9 mouse cellular contexts compared by ENCODE assay signal in the genomic region with DNA sequence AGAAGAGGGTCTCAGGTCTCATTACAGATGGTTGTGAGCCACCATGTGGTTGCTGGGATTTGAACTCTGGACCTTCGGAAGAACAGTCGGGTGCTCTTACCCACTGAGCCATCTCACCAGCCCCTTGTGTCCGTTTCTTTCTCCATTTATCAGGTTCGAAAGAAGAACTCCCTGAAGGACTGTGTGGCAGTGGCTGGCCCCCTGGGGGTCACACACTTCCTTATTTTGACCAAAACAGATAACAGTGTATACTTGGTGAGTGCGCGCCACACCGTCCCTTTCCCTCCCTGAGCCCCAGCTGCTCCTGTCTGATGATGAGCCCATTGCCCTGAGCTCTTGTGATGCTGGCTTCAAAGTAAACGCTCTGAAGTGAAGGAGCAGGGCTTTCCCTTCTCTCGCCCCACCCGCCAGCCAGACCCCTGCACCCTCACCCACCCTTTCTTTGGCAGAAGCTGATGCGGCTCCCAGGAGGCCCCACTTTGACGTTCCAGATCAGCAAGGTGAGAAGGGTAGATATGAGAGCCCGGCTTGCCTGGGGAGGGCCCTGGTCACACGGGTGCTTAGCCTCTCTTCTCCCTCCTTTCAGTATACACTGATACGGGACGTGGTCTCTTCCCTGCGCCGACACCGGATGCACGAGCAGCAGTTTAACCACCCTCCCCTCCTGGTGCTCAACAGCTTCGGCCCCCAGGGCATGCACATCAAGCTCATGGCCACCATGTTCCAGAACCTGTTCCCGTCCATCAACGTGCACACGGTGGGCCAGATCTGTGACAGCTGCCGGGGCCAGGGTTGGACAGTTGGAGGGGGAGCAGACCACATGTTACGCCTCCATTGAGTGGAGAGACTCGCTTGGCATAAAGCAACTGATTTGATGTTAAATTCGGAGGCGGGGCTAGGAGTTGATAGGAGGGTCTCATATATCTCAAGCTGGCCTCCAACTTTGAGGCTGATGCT. TPM values are rescaled to one million over a fixed set of nuclear protein-coding genes. Genes with fewer than 3 reads are reported as not detected.
DNase-seq lines count a peak whose midpoint lies in the region; ATAC-seq and TF ChIP-seq lines count a peak whose summit lies in the region.
"Had no signal": no experiment of that assay in that cellular context is flagged by ENCODE, and none has a peak within 500 bp of the region (broad histone marks: within the 10 kb centered on the region; RNA-seq: fewer than 3 reads in every experiment).

No protein-coding gene starts in this region.

- intact Hi-C loops in left cerebral cortex, adult 2 months (cut with DNase I), result no loop called here

- peak overlapping the region; percentile 73 for H3K4me2 ChIP-seq in lung, embryonic 15.5 days
- peak overlapping the region; percentile 85 for H3K4me2 ChIP-seq in embryonic facial prominence, embryonic 12.5 days (replicated peaks)
- peak overlapping the region; percentile 36 for H3K4me2 ChIP-seq in limb, embryonic 11.5 days (ENCODE audit: low read depth, severe bottlenecking)
- H3K4me2 ChIP-seq in neural tube, embryonic 15.5 days, result peak overlapping the region; percentile 84

- no peaks in the 10 kb centered on the region for H3K27me3 ChIP-seq in lung, embryonic 15.5 days
- H3K27me3 ChIP-seq in embryonic facial prominence, embryonic 12.5 days, result no peaks in the 10 kb centered on the region
- no peaks in the 10 kb centered on the region for H3K27me3 ChIP-seq in limb, embryonic 11.5 days (ENCODE audit: control insufficient read depth, insufficient read depth, low read length)
- no peaks in the 10 kb centered on the region for H3K27me3 ChIP-seq in neural tube, embryonic 15.5 days (replicated peaks)

- peaks cover 53% of the 10 kb centered on the region for H3K36me3 ChIP-seq in lung, embryonic 15.5 days
- H3K36me3 ChIP-seq in embryonic facial prominence, embryonic 12.5 days, result peaks cover 51% of the 10 kb centered on the region
- H3K36me3 ChIP-seq in limb, embryonic 11.5 days (ENCODE audit: control insufficient read depth, insufficient read depth, low read length), result peaks cover 40% of the 10 kb centered on the region
- peaks cover 53% of the 10 kb centered on the region for H3K36me3 ChIP-seq in neural tube, embryonic 15.5 days

- H3K9me3 ChIP-seq in lung, embryonic 15.5 days, result no peaks in the 10 kb centered on the region
- no peaks in the 10 kb centered on the region for H3K9me3 ChIP-seq in embryonic facial prominence, embryonic 12.5 days
- no peaks in the 10 kb centered on the region for H3K9me3 ChIP-seq in limb, embryonic 11.5 days (ENCODE audit: control insufficient read depth, low read length)
- H3K9me3 ChIP-seq in neural tube, embryonic 15.5 days (replicated peaks), result no peaks in the 10 kb centered on the region

- H3K4me1 ChIP-seq in lung, embryonic 15.5 days, result peaks cover 11% of the 10 kb centered on the region
- peaks cover 7% of the 10 kb centered on the region for H3K4me1 ChIP-seq in embryonic facial prominence, embryonic 12.5 days
- H3K4me1 ChIP-seq in limb, embryonic 11.5 days (ENCODE audit: control insufficient read depth, insufficient read depth, low read length), result no peaks in the 10 kb centered on the region
- peaks cover 20% of the 10 kb centered on the region for H3K4me1 ChIP-seq in neural tube, embryonic 15.5 days

- peak overlapping the region; percentile 82 for H3K4me3 ChIP-seq in lung, embryonic 15.5 days
- H3K4me3 ChIP-seq in embryonic facial prominence, embryonic 12.5 days, result peak overlapping the region; percentile 97; the same call in 1 of the 2 replicates
- peak overlapping the region; percentile 79; the same call in 1 of the 2 replicates for H3K4me3 ChIP-seq in limb, embryonic 11.5 days (ENCODE audit: low read depth, low read length)
- H3K4me3 ChIP-seq in neural tube, embryonic 15.5 days (replicated peaks), result 0 out of 2 replicates have a peak overlapping the region, but pooled peaks have one; percentile 13
- no peak overlapping the region for H3K4me3 ChIP-seq in left cerebral cortex, adult 2 months

- no peak overlapping the region for H3K27ac ChIP-seq in lung, embryonic 15.5 days
- H3K27ac ChIP-seq in embryonic facial prominence, embryonic 12.5 days, result no peak overlapping the region
- no peak overlapping the region for H3K27ac ChIP-seq in limb, embryonic 11.5 days (replicated peaks; ENCODE audit: low read depth, low read length)
- H3K27ac ChIP-seq in neural tube, embryonic 15.5 days (replicated peaks), result no peak overlapping the region
- no peak overlapping the region for H3K27ac ChIP-seq in left cerebral cortex, adult 2 months

- peak overlapping the region; percentile 16; the same call in 1 of the 2 replicates for H3K9ac ChIP-seq in lung, embryonic 15.5 days
- no peak overlapping the region for H3K9ac ChIP-seq in embryonic facial prominence, embryonic 12.5 days
- H3K9ac ChIP-seq in limb, embryonic 11.5 days (ENCODE audit: low read length), result no peak overlapping the region
- no peak overlapping the region for H3K9ac ChIP-seq in neural tube, embryonic 15.5 days (replicated peaks)

- no peak for ATAC-seq in lung, embryonic 15.5 days (ENCODE audit: borderline replicate concordance, extremely low read depth, low FRiP score, low TSS enrichment)
- no peak for ATAC-seq in embryonic facial prominence, embryonic 12.5 days (ENCODE audit: insufficient number of reproducible peaks, insufficient read depth, low FRiP score, low TSS enrichment)
- no peak for ATAC-seq in limb, embryonic 11.5 days (ENCODE audit: insufficient number of reproducible peaks, low FRiP score, low TSS enrichment, low read depth)
- no peak for ATAC-seq in neural tube, embryonic 15.5 days (ENCODE audit: low FRiP score)

- DNase-seq in lung, postnatal 25 days (ENCODE audit: low spot score), result no peak
- no peak for DNase-seq in limb, embryonic 11.5 days (ENCODE audit: low spot score)
- no peak for DNase-seq in left cerebral cortex, adult 2 months (ENCODE audit: extremely low spot score in 1 of 2, low spot score in 2 of 2)
- no peak for DNase-seq in right cerebral cortex, postnatal 14 days
- DNase-seq in frontal cortex, adult 2 months (ENCODE audit: extremely low spot score in 1 of 2, low spot score in 1 of 2), result no peak
- DNase-seq: kidney, adult 18-20 months had no signal

- WGBS in lung, embryonic 15.5 days, result 74% methylated on average over 29 of the region's 29 CpGs
- 82% methylated on average over 29 of the region's 29 CpGs for WGBS in embryonic facial prominence, embryonic 12.5 days
- 83% methylated on average over 29 of the region's 29 CpGs for WGBS in limb, embryonic 11.5 days
- WGBS in neural tube, embryonic 15.5 days, result 89% methylated on average over 29 of the region's 29 CpGs

- TF ChIP-seq CTCF in left cerebral cortex, adult 2 months (IDR thresholded peaks at IDR 0.05), result no peak

RNA-seq across cellular contexts. Expression of gene Ppan, which starts 1.5 kb away (rescaled TPM):
- 67.3 and 71.3 TPM in 2 replicates for polyA plus RNA-seq in lung, embryonic 15.5 days (2015; fragmentation: Nextera tagmentation; extraction: Ambion mirVana)
- polyA plus RNA-seq in embryonic facial prominence, embryonic 12.5 days (2016; fragmentation: Nextera tagmentation; extraction: Ambion mirVana), result 75.0 and 79.3 TPM in 2 replicates
- polyA plus RNA-seq in limb, embryonic 11.5 days (2014; fragmentation: Nextera tagmentation; extraction: Ambion mirVana), result 83.9 and 87.3 TPM in 2 replicates
- 49.7 and 57.3 TPM in 2 replicates for polyA plus RNA-seq in neural tube, embryonic 15.5 days (2015; fragmentation: Nextera tagmentation; extraction: Ambion mirVana)
- 10 to 100 TPM; 25.6 to 26.3 TPM for total RNA-seq in left cerebral cortex, adult 2 months (2021)
- 48.3 and 49.1 TPM in 2 replicates for polyA plus RNA-seq in frontal cortex, adult 2 months (2012; rRNA removed)

RNA-seq across cellular contexts. Expression of gene Eif3g, which starts 9.0 kb away (rescaled TPM):
- 281 and 294 TPM in 2 replicates for polyA plus RNA-seq in lung, embryonic 15.5 days (2015; fragmentation: Nextera tagmentation; extraction: Ambion mirVana)
- 330 and 337 TPM in 2 replicates for polyA plus RNA-seq in embryonic facial prominence, embryonic 12.5 days (2016; fragmentation: Nextera tagmentation; extraction: Ambion mirVana)
- polyA plus RNA-seq in limb, embryonic 11.5 days (2014; fragmentation: Nextera tagmentation; extraction: Ambion mirVana), result 377 and 383 TPM in 2 replicates
- 260 and 274 TPM in 2 replicates for polyA plus RNA-seq in neural tube, embryonic 15.5 days (2015; fragmentation: Nextera tagmentation; extraction: Ambion mirVana)
- 100 to 1,000 TPM; 118 to 122 TPM for total RNA-seq in left cerebral cortex, adult 2 months (2021)
- polyA plus RNA-seq in frontal cortex, adult 2 months (2012; rRNA removed), result 115 and 117 TPM in 2 replicates

RNA-seq across cellular contexts. Expression of gene Angptl6, which starts 9.9 kb away (rescaled TPM):
- 2.8 and 3.4 TPM in 2 replicates for polyA plus RNA-seq in lung, embryonic 15.5 days (2015; fragmentation: Nextera tagmentation; extraction: Ambion mirVana)
- polyA plus RNA-seq in embryonic facial prominence, embryonic 12.5 days (2016; fragmentation: Nextera tagmentation; extraction: Ambion mirVana), result 3.5 and 3.7 TPM in 2 replicates
- polyA plus RNA-seq in limb, embryonic 11.5 days (2014; fragmentation: Nextera tagmentation; extraction: Ambion mirVana), result 2.6 TPM in 2 replicates
- polyA plus RNA-seq in neural tube, embryonic 15.5 days (2015; fragmentation: Nextera tagmentation; extraction: Ambion mirVana), result 11.8 and 13.8 TPM in 2 replicates
- total RNA-seq in left cerebral cortex, adult 2 months (2021), result 10 to 100 TPM in 1 of 2 experiments, 1 to 10 TPM in 1; 9.8 to 10.1 TPM
- polyA plus RNA-seq in frontal cortex, adult 2 months (2012; rRNA removed), result 11.5 and 13.6 TPM in 2 replicates

RNA-seq across cellular contexts. Expression of gene A230050P20Rik, which starts 21.0 kb away (rescaled TPM):
- 15.7 and 18.6 TPM in 2 replicates for polyA plus RNA-seq in lung, embryonic 15.5 days (2015; fragmentation: Nextera tagmentation; extraction: Ambion mirVana)
- 3.0 and 3.9 TPM in 2 replicates for polyA plus RNA-seq in embryonic facial prominence, embryonic 12.5 days (2016; fragmentation: Nextera tagmentation; extraction: Ambion mirVana)
- 1.2 and 1.4 TPM in 2 replicates for polyA plus RNA-seq in limb, embryonic 11.5 days (2014; fragmentation: Nextera tagmentation; extraction: Ambion mirVana)
- 17.0 and 23.2 TPM in 2 replicates for polyA plus RNA-seq in neural tube, embryonic 15.5 days (2015; fragmentation: Nextera tagmentation; extraction: Ambion mirVana)
- total RNA-seq in left cerebral cortex, adult 2 months (2021), result 10 to 100 TPM; 84.3 to 88.2 TPM
- 227 and 254 TPM in 2 replicates for polyA plus RNA-seq in frontal cortex, adult 2 months (2012; rRNA removed)
